Mouse (Mus musculus) gastrocnemius, postnatal 25 days (tissue): ENCODE measurements around the gene Rab11fip4. TPM values are rescaled to one million over a fixed set of nuclear protein-coding genes. Genes with fewer than 3 reads are reported as not detected.

Source experiments
- DNase-seq: peaks from one replicate; pipeline ENCODE4 v3.0.0; 2022
- long read RNA-seq, 2 experiments: library from polyadenylated mRNA; stranded (forward); transcript quantifications; one replicate each; pipeline ENCODE4 v2.0.0; 2021
- total RNA-seq, 2 experiments: library from RNA; stranded (reverse); gene quantifications; 1 replicate in 1 of 2; 2 replicates in 1 of 2; pipeline ENCODE4 v1.2.3; 2021

The Rab11fip4 gene
- total RNA-seq: 1 to 10 TPM in 1 of 2 experiments, under 1 TPM in 1; 0.99 to 1.8 TPM
- long read RNA-seq, experiment 1, partial matches to known transcripts: 0 of 1 reads
- long read RNA-seq, experiment 1, other reads (novel, unspliced or antisense): 1 of 1 reads
- long read RNA-seq, experiment 2: 0 reads

GRCm38 (mm10) chr11:79590664-79591590, at the start of gene Rab11fip4:
TSS of gene Rab11fip4 (plus strand) at chr11:79591212.
- DNase-seq: no peak

- no peak for DNase-seq
Measured at GRCm38 (mm10) chr11:79552622-79553021, 38.4 kb upstream of the Rab11fip4 start.

- no peak for DNase-seq
Measured at GRCm38 (mm10) chr11:79560536-79560935, 30.5 kb upstream of the Rab11fip4 start.

- no peak for DNase-seq
Measured at GRCm38 (mm10) chr11:79563493-79563892, 27.5 kb upstream of the Rab11fip4 start.

GRCm38 (mm10) chr11:79566947-79567346, 24.1 kb upstream of the Rab11fip4 start:
- no peak for DNase-seq

GRCm38 (mm10) chr11:79568197-79568911, 22.7 kb upstream of the Rab11fip4 start:
- no peak for DNase-seq

GRCm38 (mm10) chr11:79570319-79570718, 20.7 kb upstream of the Rab11fip4 start:
- DNase-seq: no peak

- no peak for DNase-seq
Measured at GRCm38 (mm10) chr11:79573836-79574235, 17.2 kb upstream of the Rab11fip4 start.

- DNase-seq: no peak
Measured at GRCm38 (mm10) chr11:79575383-79576073, 15.5 kb upstream of the Rab11fip4 start.

GRCm38 (mm10) chr11:79577741-79578140, 13.3 kb upstream of the Rab11fip4 start:
- DNase-seq: peak; percentile 40

GRCm38 (mm10) chr11:79580660-79581059, 10.4 kb upstream of the Rab11fip4 start:
- DNase-seq: no peak

GRCm38 (mm10) chr11:79581257-79581656, 9.8 kb upstream of the Rab11fip4 start:
- no peak for DNase-seq

- no peak for DNase-seq
Measured at GRCm38 (mm10) chr11:79584191-79584590, 6.8 kb upstream of the Rab11fip4 start.

- DNase-seq: no peak
Measured at GRCm38 (mm10) chr11:79589317-79590075, 1.5 kb upstream of the Rab11fip4 start.

- DNase-seq: no peak
Measured at GRCm38 (mm10) chr11:79591591-79591975, 571 bp downstream of the Rab11fip4 start.

- no peak for DNase-seq
Measured at GRCm38 (mm10) chr11:79593495-79593894, 2.5 kb downstream of the Rab11fip4 start.

GRCm38 (mm10) chr11:79610454-79610853, 19.4 kb downstream of the Rab11fip4 start:
- no peak for DNase-seq

GRCm38 (mm10) chr11:79611011-79611666, 20.1 kb downstream of the Rab11fip4 start:
- DNase-seq: no peak

GRCm38 (mm10) chr11:79612046-79612600, 21.1 kb downstream of the Rab11fip4 start:
- DNase-seq: no peak

- no peak for DNase-seq
Measured at GRCm38 (mm10) chr11:79613084-79613483, 22.1 kb downstream of the Rab11fip4 start.

GRCm38 (mm10) chr11:79613711-79614110, 22.7 kb downstream of the Rab11fip4 start:
- DNase-seq: no peak
